Mouse (Mus musculus) liver, postnatal 0 days (tissue): Measurements from ENCODE around the gene En2. TPM values are rescaled to one million over a fixed set of nuclear protein-coding genes. Genes with fewer than 3 reads are reported as not detected.
A peak's percentile ranks its signal among the peaks of the same experiment; 100 is the strongest.

Experiments used
- ATAC-seq: fragments of 200-750 bp; cut with Nextera tagmentation; 2 replicates; pipeline ENCODE4 v1.8.0; 2017; ENCODE audit warnings: mild to moderate bottlenecking, moderate library complexity
- DNase-seq: peaks from one replicate; pipeline ENCODE4 v3.0.0-alpha.2; 2016
- H3K27ac ChIP-seq: fragments of 300-500 bp; sonication (generic); 2 replicates; pipeline ENCODE4 v1.5.1; 2014; ENCODE audit warnings: antibody characterized with exemption, moderate library complexity, mild to moderate bottlenecking, low read depth
- H3K27me3 ChIP-seq: fragments of 300-500 bp; sonication (generic); 2 replicates; pipeline ENCODE4 v1.6.1; 2014; ENCODE audit warnings: low read length, control low read depth, mixed read lengths; ENCODE audit not compliant: insufficient read depth
- H3K36me3 ChIP-seq: fragments of 300-500 bp; sonication (generic); replicated peaks from 2 replicates; pipeline ENCODE4 v1.6.1; 2014; ENCODE audit warnings: mild to moderate bottlenecking, control low read depth, low read length, moderate library complexity, mixed read lengths; ENCODE audit not compliant: insufficient read depth
- H3K4me1 ChIP-seq: fragments of 300-500 bp; sonication (generic); 2 replicates; pipeline ENCODE4 v1.6.1; 2014; ENCODE audit warnings: antibody characterized with exemption, mild to moderate bottlenecking, control low read depth; ENCODE audit not compliant: insufficient read depth
- H3K4me2 ChIP-seq: fragments of 300-500 bp; sonication (generic); 2 replicates; pipeline ENCODE4 v1.6.1; 2014; ENCODE audit warnings: low read depth, mild to moderate bottlenecking, low read length, moderate library complexity, mixed read lengths
- H3K4me3 ChIP-seq: fragments of 300-500 bp; sonication (generic); 2 replicates; pipeline ENCODE4 v1.5.1; 2014; ENCODE audit warnings: low read depth, low read length
- H3K9ac ChIP-seq: fragments of 300-500 bp; sonication (generic); replicated peaks from 2 replicates; pipeline ENCODE4 v1.6.1; 2014; ENCODE audit warnings: mild to moderate bottlenecking, moderate library complexity
- H3K9me3 ChIP-seq: fragments of 300-500 bp; sonication (generic); 2 replicates; pipeline ENCODE4 v1.6.1; 2016; ENCODE audit warnings: mild to moderate bottlenecking, control low read depth, low read length, mixed read lengths
- CTCF ChIP-seq: sonication (generic); IDR thresholded peaks from 2 replicates; pipeline ENCODE4 v1.5.1; 2016; ENCODE audit warnings: antibody characterized with exemption, low read depth
- EP300 ChIP-seq: IDR thresholded peaks from 2 replicates; pipeline ENCODE4 v1.6.1; 2016; ENCODE audit warnings: antibody characterized with exemption, low read depth, mild to moderate bottlenecking
- WGBS: fragments of 180-500 bp; shearing (Covaris S2); extraction: QIAGEN DNeasy Blood & Tissue Kit; methylation state at CpG from one replicate; pipeline ENCODE4 v1.1.7; 2014; ENCODE audit not compliant: insufficient replicate concordance; 5-methylcytosine and 5-hydroxymethylcytosine counted together
- polyA plus RNA-seq: library from polyadenylated mRNA; unstranded; fragments of >200 nt; fragmentation: Nextera tagmentation; extraction: Ambion mirVana; gene quantifications from 2 replicates; pipeline ENCODE4 v1.2.1, GENCODE M21; 2015

En2 gene
- polyA plus RNA-seq, 1 experiment from 2014 or later, result not detected

- ATAC-seq (no peak), DNase-seq (peak; percentile 64)
- WGBS, result 3% methylated on average over 27 of the region's 27 CpGs
- H3K27me3 ChIP-seq, result peaks cover 78% of the 10 kb centered on the region
- no peak overlapping the region for H3K27ac ChIP-seq
- no peaks in the 10 kb centered on the region for H3K36me3 ChIP-seq
- no peaks in the 10 kb centered on the region for H3K9me3 ChIP-seq
- H3K4me3 ChIP-seq, result no peak overlapping the region; the same call in 1 of the 2 replicates
- no peaks in the 10 kb centered on the region for H3K4me1 ChIP-seq
- no peak for TF ChIP-seq EP300
- TF ChIP-seq CTCF, result peak; percentile 70
- H3K9ac ChIP-seq, result no peak overlapping the region
- no peak overlapping the region for H3K4me2 ChIP-seq
These were observed 42.7 kb upstream of the En2 start for GRCm38 (mm10) chr5:28122491-28123454.

GRCm38 (mm10) chr5:28123455-28123825, 42.1 kb upstream of the En2 start:
- Histone ChIP-seq H3K9me3 (no peaks in the 10 kb centered on the region), H3K4me2 (no peak overlapping the region), H3K4me3 (no peak overlapping the region; the same call in 1 of the 2 replicates), H3K27ac (no peak overlapping the region), H3K9ac (no peak overlapping the region), H3K27me3 (peaks cover 78% of the 10 kb centered on the region), H3K36me3 (no peaks in the 10 kb centered on the region), H3K4me1 (no peaks in the 10 kb centered on the region)
- DNase-seq (no peak), ATAC-seq (no peak)
- WGBS, result 4% methylated on average over 11 of the region's 11 CpGs
- TF ChIP-seq CTCF, result no peak

GRCm38 (mm10) chr5:28124321-28125230, 40.9 kb upstream of the En2 start:
- TF ChIP-seq EP300 (no peak), CTCF (no peak)
- WGBS, result 6% methylated on average over 28 of the region's 28 CpGs
- Histone ChIP-seq H3K4me3 (no peak overlapping the region), H3K9ac (no peak overlapping the region), H3K36me3 (no peaks in the 10 kb centered on the region), H3K27ac (no peak overlapping the region), H3K4me2 (no peak overlapping the region), H3K9me3 (no peaks in the 10 kb centered on the region), H3K27me3 (peaks cover 72% of the 10 kb centered on the region), H3K4me1 (no peaks in the 10 kb centered on the region)
- no peak for ATAC-seq
- DNase-seq, result no peak

- H3K27ac ChIP-seq, result no peak overlapping the region
- H3K4me3 ChIP-seq, result no peak overlapping the region
- no peak overlapping the region for H3K4me2 ChIP-seq
- H3K4me1 ChIP-seq, result no peaks in the 10 kb centered on the region
- no peak for TF ChIP-seq EP300
- TF ChIP-seq CTCF, result no peak
- no peak for DNase-seq
- H3K9ac ChIP-seq, result no peak overlapping the region
- 41% methylated on average over 1 of the region's 1 CpGs for WGBS
- no peaks in the 10 kb centered on the region for H3K9me3 ChIP-seq
- peaks cover 40% of the 10 kb centered on the region for H3K27me3 ChIP-seq
- no peak for ATAC-seq
- no peaks in the 10 kb centered on the region for H3K36me3 ChIP-seq
These were observed 36.6 kb upstream of the En2 start for GRCm38 (mm10) chr5:28128851-28129250.

GRCm38 (mm10) chr5:28132231-28132630, 33.3 kb upstream of the En2 start:
- no peak overlapping the region for H3K9ac ChIP-seq
- WGBS, result 70% methylated on average over 5 of the region's 5 CpGs
- TF ChIP-seq EP300 (no peak), CTCF (no peak)
- H3K4me1 ChIP-seq, result no peaks in the 10 kb centered on the region
- H3K36me3 ChIP-seq, result no peaks in the 10 kb centered on the region
- peaks cover 12% of the 10 kb centered on the region for H3K27me3 ChIP-seq
- no peak overlapping the region for H3K4me3 ChIP-seq
- DNase-seq, result no peak
- no peak for ATAC-seq
- H3K4me2 ChIP-seq, result no peak overlapping the region
- no peaks in the 10 kb centered on the region for H3K9me3 ChIP-seq
- H3K27ac ChIP-seq, result no peak overlapping the region

- no peak overlapping the region for H3K27ac ChIP-seq
- H3K4me3 ChIP-seq, result no peak overlapping the region
- WGBS, result 52% methylated on average over 2 of the region's 2 CpGs
- H3K4me1 ChIP-seq, result no peaks in the 10 kb centered on the region
- H3K36me3 ChIP-seq, result no peaks in the 10 kb centered on the region
- H3K4me2 ChIP-seq, result no peak overlapping the region
- H3K27me3 ChIP-seq, result no peaks in the 10 kb centered on the region; the same call in 1 of the 2 replicates
- no peaks in the 10 kb centered on the region for H3K9me3 ChIP-seq
- ATAC-seq, result no peak
- no peak for DNase-seq
- H3K9ac ChIP-seq, result no peak overlapping the region
- TF ChIP-seq CTCF (no peak), EP300 (no peak)
These were observed 29.1 kb upstream of the En2 start for GRCm38 (mm10) chr5:28136438-28136837.
